Mouse (Mus musculus): ENCODE results near the gene Pgap1. TPM values are rescaled to one million over a fixed set of nuclear protein-coding genes. Genes with fewer than 3 reads are reported as not detected.

The Pgap1 gene
- 10 to 100 TPM; 36.6 to 36.8 TPM for total RNA-seq (2021)
- long read RNA-seq, experiment 1, full-length matches to known transcripts: 1 of 5 reads
- long read RNA-seq, experiment 1, partial matches to known transcripts: 0 of 5 reads
- long read RNA-seq, experiment 1, other reads (novel, unspliced or antisense): 4 of 5 reads
- long read RNA-seq, experiment 2, partial matches to known transcripts: 1 of 2 reads
- long read RNA-seq, experiment 2, other reads (novel, unspliced or antisense): 1 of 2 reads

GRCm38 (mm10) chr1:54557301-54558229, at the start of gene Pgap1:
TSS of gene Pgap1 (minus strand) at chr1:54557684.
- peak; percentile 92 to 94 for DNase-seq (ENCODE audit: low spot score in 2 of 2)
- intact Hi-C loops (cut with DNase I): no loop called here

- no peak for DNase-seq (ENCODE audit: low spot score in 2 of 2)
- intact Hi-C loops (cut with DNase I): no loop called here
These were observed 49.5 kb upstream of the Pgap1 start for GRCm38 (mm10) chr1:54606936-54607335.

GRCm38 (mm10) chr1:54601692-54602091, 44.2 kb upstream of the Pgap1 start:
- DNase-seq (ENCODE audit: low spot score in 2 of 2): no peak
- intact Hi-C loops (cut with DNase I): no loop called here

GRCm38 (mm10) chr1:54600275-54600674, 42.8 kb upstream of the Pgap1 start:
- no peak for DNase-seq (ENCODE audit: low spot score in 2 of 2)
- intact Hi-C loops (cut with DNase I): no loop called here

- DNase-seq (ENCODE audit: low spot score in 2 of 2): peak in 1 of 2 experiments; percentile 28
- intact Hi-C loops (cut with DNase I): no loop called here
These were observed 40.2 kb upstream of the Pgap1 start for GRCm38 (mm10) chr1:54597594-54598217.

GRCm38 (mm10) chr1:54596151-54596550, 38.7 kb upstream of the Pgap1 start:
- intact Hi-C loops (cut with DNase I): no loop called here
- DNase-seq (ENCODE audit: low spot score in 2 of 2): peak in 1 of 2 experiments; percentile 62

GRCm38 (mm10) chr1:54587076-54587475, 29.6 kb upstream of the Pgap1 start:
- intact Hi-C loops (cut with DNase I): no loop called here
- DNase-seq (ENCODE audit: low spot score in 2 of 2): no peak

- intact Hi-C loops (cut with DNase I): no loop called here
- no peak for DNase-seq (ENCODE audit: low spot score in 2 of 2)
These were observed 28.6 kb upstream of the Pgap1 start for GRCm38 (mm10) chr1:54585971-54586555.

- intact Hi-C loops (cut with DNase I): no loop called here
- DNase-seq (ENCODE audit: low spot score in 2 of 2): no peak
These were observed 27.9 kb upstream of the Pgap1 start for GRCm38 (mm10) chr1:54585278-54585846.

- peak in 1 of 2 experiments; percentile 24 for DNase-seq (ENCODE audit: low spot score in 2 of 2)
- intact Hi-C loops (cut with DNase I): no loop called here
These were observed 27.2 kb upstream of the Pgap1 start for GRCm38 (mm10) chr1:54584588-54585277.

GRCm38 (mm10) chr1:54578358-54579184, 21.1 kb upstream of the Pgap1 start:
- DNase-seq (ENCODE audit: low spot score in 2 of 2): peak; percentile 34 to 61
- intact Hi-C loops (cut with DNase I): no loop called here

GRCm38 (mm10) chr1:54569102-54569501, 11.6 kb upstream of the Pgap1 start:
- intact Hi-C loops (cut with DNase I): no loop called here
- no peak for DNase-seq (ENCODE audit: low spot score in 2 of 2)

- intact Hi-C loops (cut with DNase I): no loop called here
- DNase-seq (ENCODE audit: low spot score in 2 of 2): no peak
These were observed 6.4 kb upstream of the Pgap1 start for GRCm38 (mm10) chr1:54563923-54564322.

- peak in 1 of 2 experiments; percentile 13 for DNase-seq (ENCODE audit: low spot score in 2 of 2)
- intact Hi-C loops (cut with DNase I): no loop called here
These were observed 780 bp downstream of the Pgap1 start for GRCm38 (mm10) chr1:54556586-54557221.

- intact Hi-C loops (cut with DNase I): no loop called here
- no peak for DNase-seq (ENCODE audit: low spot score in 2 of 2)
These were observed 1.9 kb downstream of the Pgap1 start for GRCm38 (mm10) chr1:54555364-54556140.

- DNase-seq (ENCODE audit: low spot score in 2 of 2): no peak
- intact Hi-C loops (cut with DNase I): no loop called here
These were observed 4.9 kb downstream of the Pgap1 start for GRCm38 (mm10) chr1:54552621-54553020.

- DNase-seq (ENCODE audit: low spot score in 2 of 2): no peak
- intact Hi-C loops (cut with DNase I): loop anchor here (5.0 kb wide), 1 partner anchor 457 kb away; no protein-coding TSS in a partner anchor
These were observed 12.3 kb downstream of the Pgap1 start for GRCm38 (mm10) chr1:54545200-54545599.

Data from left cerebral cortex, postnatal 14 days (tissue).